Mouse (Mus musculus): ENCODE measurements around the gene Frem3. TPM values are rescaled to one million over a fixed set of nuclear protein-coding genes. Genes with fewer than 3 reads are reported as not detected.

Frem3 gene
- total RNA-seq (2021) = not detected in 2 replicates
- long read RNA-seq, experiment 1 = 0 reads
- long read RNA-seq, experiment 2 = 0 reads

- peak; percentile 6 for DNase-seq
Observed at GRCm38 (mm10) chr8:80610549-80611440, at the start of gene Frem3. TSS of gene Frem3 (plus strand) at chr8:80611080.

GRCm38 (mm10) chr8:80564205-80564839 lies 46.6 kb upstream of the Frem3 start:
- no peak for DNase-seq

- no peak for DNase-seq
Observed at GRCm38 (mm10) chr8:80567471-80567870, 43.4 kb upstream of the Frem3 start.

GRCm38 (mm10) chr8:80568243-80568995 lies 42.5 kb upstream of the Frem3 start:
- DNase-seq = no peak

GRCm38 (mm10) chr8:80572417-80573061 lies 38.3 kb upstream of the Frem3 start:
- no peak for DNase-seq

- peak; percentile 62 for DNase-seq
Observed at GRCm38 (mm10) chr8:80577126-80577525, 33.8 kb upstream of the Frem3 start.

- DNase-seq = no peak
Observed at GRCm38 (mm10) chr8:80579038-80579437, 31.8 kb upstream of the Frem3 start.

GRCm38 (mm10) chr8:80592626-80593025 lies 18.3 kb upstream of the Frem3 start:
- DNase-seq = peak; percentile 20

GRCm38 (mm10) chr8:80600600-80601170 lies 10.2 kb upstream of the Frem3 start:
- DNase-seq = peak; percentile 29

- no peak for DNase-seq
Observed at GRCm38 (mm10) chr8:80601886-80602285, 9.0 kb upstream of the Frem3 start.

GRCm38 (mm10) chr8:80607082-80607481 lies 3.8 kb upstream of the Frem3 start:
- DNase-seq = no peak

GRCm38 (mm10) chr8:80611441-80611751 lies 516 bp downstream of the Frem3 start:
- DNase-seq = no peak

- DNase-seq = no peak
Observed at GRCm38 (mm10) chr8:80619787-80620186, 8.9 kb downstream of the Frem3 start.

GRCm38 (mm10) chr8:80647394-80647793 lies 36.5 kb downstream of the Frem3 start:
- DNase-seq = no peak

GRCm38 (mm10) chr8:80657639-80658038 lies 46.8 kb downstream of the Frem3 start:
- DNase-seq = peak; percentile 45

GRCm38 (mm10) chr8:80661055-80661454 lies 50.2 kb downstream of the Frem3 start:
- DNase-seq = no peak

GRCm38 (mm10) chr8:80663476-80663875 lies 52.6 kb downstream of the Frem3 start:
- no peak for DNase-seq

- no peak for DNase-seq
Observed at GRCm38 (mm10) chr8:80669277-80669901, 58.5 kb downstream of the Frem3 start.

GRCm38 (mm10) chr8:80682594-80682993 lies 71.7 kb downstream of the Frem3 start:
- DNase-seq = no peak

GRCm38 (mm10) chr8:80683756-80684335 lies 73.0 kb downstream of the Frem3 start:
- DNase-seq = no peak

GRCm38 (mm10) chr8:80688141-80688540 lies 77.3 kb downstream of the Frem3 start:
- DNase-seq = peak; percentile 83
